Mouse (Mus musculus): ENCODE measurements around the gene Slc6a18.

- TF ChIP-seq POLR2AphosphoS2 (IDR thresholded peaks at IDR 0.05; ENCODE audit: insufficient read length, low read depth) (no peak), POLR2A (IDR thresholded peaks at IDR 0.05; ENCODE audit: insufficient read length, low read depth) (no peak), E2F4 (IDR thresholded peaks at IDR 0.05; ENCODE audit: insufficient read depth) (no peak), CEBPB (IDR thresholded peaks at IDR 0.05; ENCODE audit: insufficient read depth, poor library complexity, severe bottlenecking) (no peak), MYOG (IDR thresholded peaks at IDR 0.05; ENCODE audit: control insufficient read depth in 1 of 3, insufficient read depth in 1 of 3, insufficient read length in 2 of 3, low read depth in 2 of 3) (no peak), REST (IDR thresholded peaks at IDR 0.05; ENCODE audit: insufficient read depth, insufficient read length) (no peak), SRF (IDR thresholded peaks at IDR 0.05; ENCODE audit: control insufficient read depth, insufficient read length, low read depth) (no peak), USF1 (IDR thresholded peaks at IDR 0.05; ENCODE audit: low read depth) (no peak)
These were observed 15.5 kb upstream of the Slc6a18 start for GRCm38 (mm10) chr13:73693333-73693732.
